Mouse (Mus musculus): ENCODE data around the gene Vps13d. TPM values are rescaled to one million over a fixed set of nuclear protein-coding genes. Genes with fewer than 3 reads are reported as not detected.
A peak's percentile ranks its signal among the peaks of the same experiment; 100 is the strongest.

Vps13d gene
- polyA plus RNA-seq, 1 experiment from 2014 or later, result 6.9 TPM

DNA sequence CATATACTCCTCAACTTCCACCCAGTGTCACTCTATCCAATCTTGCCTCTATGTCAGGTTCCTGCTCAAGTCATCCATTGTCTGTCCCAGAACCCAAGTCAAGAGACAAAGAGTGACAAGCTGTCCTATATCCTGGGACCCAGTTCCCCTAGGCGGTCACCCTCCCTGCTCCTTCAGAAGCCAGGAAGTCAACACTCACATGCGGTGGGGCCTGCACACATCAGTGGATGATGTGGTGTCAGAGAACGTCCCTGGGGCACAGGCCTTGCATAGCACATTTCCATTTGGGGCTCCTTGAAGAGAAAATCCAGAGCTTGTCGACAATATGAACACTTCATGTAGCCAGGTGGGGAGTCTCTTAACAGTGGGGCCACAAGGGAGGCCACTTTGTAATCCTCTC, 29.8 kb upstream of the Vps13d start:
- Histone ChIP-seq H3K27me3 (no peaks in the 10 kb centered on the region), H3K9ac (no peak overlapping the region), H3K36me3 (no peaks in the 10 kb centered on the region), H3K27ac (no peak overlapping the region), H3K4me2 (no peak overlapping the region), H3K4me3 (no peak overlapping the region), H3K9me3 (replicated peaks) (no peaks in the 10 kb centered on the region), H3K4me1 (replicated peaks) (peaks cover 5% of the 10 kb centered on the region; the same call in 1 of the 2 replicates)
- 81% methylated on average over 4 of the region's 4 CpGs for WGBS
- no peak for ATAC-seq (replicated peaks; ENCODE audit: insufficient number of reproducible peaks, insufficient read depth, low FRiP score, low read depth)

- no peak for ATAC-seq (replicated peaks; ENCODE audit: insufficient number of reproducible peaks, insufficient read depth, low FRiP score, low read depth)
- Histone ChIP-seq H3K4me1 (replicated peaks) (peaks cover 2% of the 10 kb centered on the region; the same call in 1 of the 2 replicates), H3K4me2 (no peak overlapping the region), H3K4me3 (no peak overlapping the region), H3K27ac (no peak overlapping the region), H3K27me3 (no peaks in the 10 kb centered on the region), H3K9ac (no peak overlapping the region), H3K9me3 (replicated peaks) (no peaks in the 10 kb centered on the region), H3K36me3 (no peaks in the 10 kb centered on the region)
- 44% methylated on average over 8 of the region's 8 CpGs for WGBS
Measured at GRCm38 (mm10) chr4:145222064-145222463, 27.3 kb upstream of the Vps13d start.

GRCm38 (mm10) chr4:145221379-145221778, 26.6 kb upstream of the Vps13d start:
- peaks cover 2% of the 10 kb centered on the region; the same call in 1 of the 2 replicates for H3K4me1 ChIP-seq (replicated peaks)
- H3K27ac ChIP-seq, result no peak overlapping the region
- no peaks in the 10 kb centered on the region for H3K36me3 ChIP-seq
- no peak overlapping the region for H3K4me3 ChIP-seq
- WGBS, result 54% methylated on average over 2 of the region's 2 CpGs
- ATAC-seq (replicated peaks; ENCODE audit: insufficient number of reproducible peaks, insufficient read depth, low FRiP score, low read depth), result no peak
- no peaks in the 10 kb centered on the region for H3K9me3 ChIP-seq (replicated peaks)
- H3K27me3 ChIP-seq, result no peaks in the 10 kb centered on the region
- H3K9ac ChIP-seq, result no peak overlapping the region
- H3K4me2 ChIP-seq, result no peak overlapping the region

DNA sequence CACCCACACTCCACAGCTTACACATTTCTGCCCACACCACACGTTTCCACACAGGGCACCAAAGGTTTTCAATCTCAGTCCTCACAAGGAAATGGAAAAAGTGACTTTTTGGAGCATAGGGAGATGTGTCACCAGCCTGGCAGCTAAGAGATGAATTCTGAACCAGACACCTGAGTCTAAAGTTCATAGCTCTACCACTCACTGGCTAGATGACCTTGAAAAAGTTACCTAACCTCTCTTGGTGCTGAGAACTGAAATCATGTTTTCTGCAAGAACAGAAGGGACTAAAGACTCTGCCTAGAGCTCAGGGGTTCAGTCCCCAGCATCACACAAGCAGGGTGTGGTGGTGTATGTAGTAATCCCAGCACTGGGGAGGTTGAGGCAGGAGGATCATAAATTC, 25.2 kb upstream of the Vps13d start:
- H3K4me1 ChIP-seq (replicated peaks), result peaks cover 2% of the 10 kb centered on the region; the same call in 1 of the 2 replicates
- H3K36me3 ChIP-seq, result no peaks in the 10 kb centered on the region
- no peak overlapping the region for H3K9ac ChIP-seq
- no peaks in the 10 kb centered on the region for H3K27me3 ChIP-seq
- H3K9me3 ChIP-seq (replicated peaks), result no peaks in the 10 kb centered on the region
- H3K27ac ChIP-seq, result no peak overlapping the region
- WGBS, result 76% methylated on average over 1 of the region's 1 CpGs
- no peak overlapping the region for H3K4me3 ChIP-seq
- H3K4me2 ChIP-seq, result no peak overlapping the region
- no peak for ATAC-seq (replicated peaks; ENCODE audit: insufficient number of reproducible peaks, insufficient read depth, low FRiP score, low read depth)

- Histone ChIP-seq H3K9me3 (replicated peaks) (no peaks in the 10 kb centered on the region), H3K27ac (no peak overlapping the region), H3K4me3 (no peak overlapping the region), H3K27me3 (no peaks in the 10 kb centered on the region), H3K9ac (no peak overlapping the region), H3K4me1 (replicated peaks) (peaks cover 5% of the 10 kb centered on the region), H3K4me2 (no peak overlapping the region), H3K36me3 (no peaks in the 10 kb centered on the region)
- no peak for ATAC-seq (replicated peaks; ENCODE audit: insufficient number of reproducible peaks, insufficient read depth, low FRiP score, low read depth)
- WGBS, result 63% methylated on average over 15 of the region's 15 CpGs
Measured at GRCm38 (mm10) chr4:145219240-145219985, 24.6 kb upstream of the Vps13d start.

- Histone ChIP-seq H3K9me3 (replicated peaks) (no peaks in the 10 kb centered on the region), H3K4me3 (no peak overlapping the region), H3K4me1 (replicated peaks) (peaks cover 8% of the 10 kb centered on the region), H3K27ac (no peak overlapping the region), H3K9ac (no peak overlapping the region), H3K27me3 (no peaks in the 10 kb centered on the region), H3K4me2 (no peak overlapping the region), H3K36me3 (no peaks in the 10 kb centered on the region)
- 71% methylated on average over 5 of the region's 5 CpGs for WGBS
- no peak for ATAC-seq (replicated peaks; ENCODE audit: insufficient number of reproducible peaks, insufficient read depth, low FRiP score, low read depth)
Measured at GRCm38 (mm10) chr4:145217837-145218236, 23.0 kb upstream of the Vps13d start.

DNA sequence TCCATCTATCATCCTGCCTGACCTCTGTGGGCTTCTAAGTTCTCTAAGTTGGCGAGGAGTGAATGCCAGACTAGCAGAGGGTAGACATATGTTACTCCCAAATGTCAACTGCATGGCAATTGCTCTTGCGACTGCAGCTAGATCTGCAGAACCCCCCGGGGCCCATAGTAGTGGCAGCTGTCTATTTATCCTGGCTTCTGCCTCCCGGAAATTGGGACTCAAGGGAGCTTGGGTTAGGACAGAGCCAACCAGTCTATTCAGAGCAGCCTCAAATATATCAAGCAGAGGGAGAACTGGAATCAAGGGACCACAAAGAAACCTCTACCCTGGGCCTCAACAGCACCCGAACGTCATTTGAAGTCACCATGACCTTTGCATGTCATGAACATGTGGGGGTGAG, 22.2 kb upstream of the Vps13d start:
- H3K36me3 ChIP-seq, result no peaks in the 10 kb centered on the region
- H3K4me1 ChIP-seq (replicated peaks), result peaks cover 8% of the 10 kb centered on the region; the same call in 1 of the 2 replicates
- 82% methylated on average over 6 of the region's 6 CpGs for WGBS
- no peak overlapping the region for H3K27ac ChIP-seq
- no peaks in the 10 kb centered on the region for H3K27me3 ChIP-seq
- H3K9me3 ChIP-seq (replicated peaks), result no peaks in the 10 kb centered on the region
- no peak overlapping the region for H3K9ac ChIP-seq
- ATAC-seq (replicated peaks; ENCODE audit: insufficient number of reproducible peaks, insufficient read depth, low FRiP score, low read depth), result no peak
- no peak overlapping the region for H3K4me2 ChIP-seq
- no peak overlapping the region for H3K4me3 ChIP-seq

- no peaks in the 10 kb centered on the region for H3K27me3 ChIP-seq
- H3K4me2 ChIP-seq, result no peak overlapping the region
- WGBS, result 69% methylated on average over 2 of the region's 2 CpGs
- H3K36me3 ChIP-seq, result no peaks in the 10 kb centered on the region
- peaks cover 6% of the 10 kb centered on the region; the same call in 1 of the 2 replicates for H3K4me1 ChIP-seq (replicated peaks)
- no peaks in the 10 kb centered on the region for H3K9me3 ChIP-seq (replicated peaks)
- H3K9ac ChIP-seq, result no peak overlapping the region
- no peak overlapping the region for H3K27ac ChIP-seq
- no peak overlapping the region for H3K4me3 ChIP-seq
- no peak for ATAC-seq (replicated peaks; ENCODE audit: insufficient number of reproducible peaks, insufficient read depth, low FRiP score, low read depth)
Measured at GRCm38 (mm10) chr4:145215396-145215795, 20.6 kb upstream of the Vps13d start.

- ATAC-seq (replicated peaks; ENCODE audit: insufficient number of reproducible peaks, insufficient read depth, low FRiP score, low read depth), result no peak
- Histone ChIP-seq H3K27me3 (no peaks in the 10 kb centered on the region), H3K27ac (no peak overlapping the region), H3K4me2 (no peak overlapping the region), H3K9me3 (replicated peaks) (no peaks in the 10 kb centered on the region), H3K36me3 (no peaks in the 10 kb centered on the region), H3K4me3 (no peak overlapping the region), H3K4me1 (replicated peaks) (peaks cover 7% of the 10 kb centered on the region; the same call in 1 of the 2 replicates), H3K9ac (no peak overlapping the region)
- WGBS, result 37% methylated on average over 6 of the region's 6 CpGs
Measured at GRCm38 (mm10) chr4:145214786-145215174, 20.0 kb upstream of the Vps13d start.

GRCm38 (mm10) chr4:145213999-145214785, 19.4 kb upstream of the Vps13d start:
- Histone ChIP-seq H3K9ac (no peak overlapping the region), H3K4me2 (no peak overlapping the region), H3K36me3 (no peaks in the 10 kb centered on the region), H3K27me3 (no peaks in the 10 kb centered on the region), H3K9me3 (replicated peaks) (no peaks in the 10 kb centered on the region), H3K4me1 (replicated peaks) (peaks cover 8% of the 10 kb centered on the region; the same call in 1 of the 2 replicates), H3K27ac (no peak overlapping the region), H3K4me3 (no peak overlapping the region)
- WGBS, result 36% methylated on average over 8 of the region's 8 CpGs
- ATAC-seq (replicated peaks; ENCODE audit: insufficient number of reproducible peaks, insufficient read depth, low FRiP score, low read depth), result peak; percentile 61; the same call in 1 of the 2 replicates

- Histone ChIP-seq H3K9ac (no peak overlapping the region), H3K4me3 (no peak overlapping the region), H3K36me3 (no peaks in the 10 kb centered on the region), H3K4me1 (replicated peaks) (peaks cover 8% of the 10 kb centered on the region; the same call in 1 of the 2 replicates), H3K27ac (no peak overlapping the region), H3K4me2 (no peak overlapping the region), H3K9me3 (replicated peaks) (no peaks in the 10 kb centered on the region), H3K27me3 (no peaks in the 10 kb centered on the region)
- 0 out of 2 replicates have a peak, but pooled peaks have one; percentile 20 for ATAC-seq (replicated peaks; ENCODE audit: insufficient number of reproducible peaks, insufficient read depth, low FRiP score, low read depth)
- WGBS, result 56% methylated on average over 2 of the region's 2 CpGs
Measured at GRCm38 (mm10) chr4:145211076-145211475, 16.3 kb upstream of the Vps13d start.
